Mouse (Mus musculus) limb, embryonic 13.5 days (tissue): ENCODE measurements around the gene Hfe2. TPM values are rescaled to one million over a fixed set of nuclear protein-coding genes. Genes with fewer than 3 reads are reported as not detected.
"Not testable (repeated sequence)": the region's sequence is repeated elsewhere in the genome, so short reads cannot be mapped to it uniquely, and the experiment has no call there.

Experiments
- ATAC-seq: fragments of 200-750 bp; cut with Nextera tagmentation; 2 replicates; pipeline ENCODE4 v1.8.0; 2017; ENCODE audit warnings: low read depth, moderate number of reproducible peaks, moderate TSS enrichment; ENCODE audit not compliant: low FRiP score
- H3K27ac ChIP-seq: fragments of 300-500 bp; sonication (generic); 2 replicates; pipeline ENCODE4 v1.5.1; 2015; ENCODE audit warnings: inconsistent platforms, mild to moderate bottlenecking, moderate library complexity
- H3K27me3 ChIP-seq: fragments of 300-500 bp; sonication (generic); 2 replicates; pipeline ENCODE4 v1.6.1; 2015; ENCODE audit warnings: mild to moderate bottlenecking, inconsistent platforms
- H3K36me3 ChIP-seq: fragments of 300-500 bp; sonication (generic); 2 replicates; pipeline ENCODE4 v1.6.1; 2015; ENCODE audit warnings: inconsistent platforms, mild to moderate bottlenecking, moderate library complexity
- H3K4me1 ChIP-seq: fragments of 300-500 bp; sonication (generic); 2 replicates; pipeline ENCODE4 v1.6.1; 2015; ENCODE audit warnings: inconsistent platforms
- H3K4me2 ChIP-seq: fragments of 300-500 bp; sonication (generic); replicated peaks from 2 replicates; pipeline ENCODE4 v1.6.1; 2015; ENCODE audit warnings: inconsistent platforms, mild to moderate bottlenecking, moderate library complexity
- H3K4me3 ChIP-seq: fragments of 300-500 bp; sonication (generic); 2 replicates; pipeline ENCODE4 v1.5.1; 2015; ENCODE audit warnings: moderate library complexity, mild to moderate bottlenecking, inconsistent platforms
- H3K9ac ChIP-seq: fragments of 300-500 bp; sonication (generic); 2 replicates; pipeline ENCODE4 v1.6.1; 2015; ENCODE audit warnings: mild to moderate bottlenecking, inconsistent platforms
- H3K9me3 ChIP-seq: fragments of 300-500 bp; sonication (generic); 2 replicates; pipeline ENCODE4 v1.6.1; 2016; ENCODE audit warnings: inconsistent platforms
- WGBS: fragments of 180-500 bp; shearing (Covaris S2); methylation state at CpG from one replicate; pipeline ENCODE4 v1.1.7; 2015; 5-methylcytosine and 5-hydroxymethylcytosine counted together
- polyA plus RNA-seq: library from polyadenylated mRNA; unstranded; fragments of >200 nt; fragmentation: Nextera tagmentation; extraction: Ambion mirVana; gene quantifications from 2 replicates; pipeline ENCODE4 v1.2.1, GENCODE M21; 2015

Hfe2 gene
- polyA plus RNA-seq, 1 experiment from 2014 or later: 10.6 TPM

DNA sequence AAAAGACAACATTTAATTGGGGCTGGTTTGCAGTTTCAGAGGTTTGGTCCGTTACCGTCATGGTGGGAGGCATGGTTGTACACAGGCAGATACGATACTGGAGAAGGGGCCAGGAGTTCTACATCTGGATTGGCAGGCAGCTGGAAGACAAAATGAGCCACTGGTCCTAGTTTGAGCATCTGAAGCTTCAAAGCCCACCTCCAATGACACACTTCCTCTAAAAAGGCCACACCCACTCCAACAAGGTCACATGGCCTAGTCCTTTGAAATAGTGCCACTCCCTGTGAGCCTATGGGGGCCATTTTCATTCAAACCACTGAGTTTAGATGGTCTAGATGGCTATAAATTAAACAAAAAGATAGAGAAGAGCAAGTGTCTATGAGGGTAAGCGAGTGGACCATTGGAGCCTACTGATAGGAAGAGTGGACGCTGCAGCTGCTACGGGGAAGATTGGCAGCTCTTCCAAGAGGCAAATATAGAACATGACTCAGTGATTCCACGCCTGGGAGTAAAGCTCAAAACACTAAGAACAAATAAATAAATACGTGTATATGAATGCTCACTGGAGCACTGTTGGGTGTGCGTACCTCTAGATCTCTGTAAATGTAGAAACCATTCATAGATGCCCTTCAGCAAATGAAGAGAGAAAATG is 18.4 kb upstream of the Hfe2 start:
- no peaks in the 10 kb centered on the region for H3K4me1 ChIP-seq
- no peak overlapping the region for H3K9ac ChIP-seq
- H3K4me3 ChIP-seq: no peak overlapping the region
- no peaks in the 10 kb centered on the region for H3K27me3 ChIP-seq
- ATAC-seq: no peak
- H3K36me3 ChIP-seq: no peaks in the 10 kb centered on the region
- WGBS: 91% methylated on average over 9 of the region's 9 CpGs
- no peak overlapping the region for H3K27ac ChIP-seq
- H3K9me3 ChIP-seq: no peaks in the 10 kb centered on the region
- no peak overlapping the region for H3K4me2 ChIP-seq

DNA sequence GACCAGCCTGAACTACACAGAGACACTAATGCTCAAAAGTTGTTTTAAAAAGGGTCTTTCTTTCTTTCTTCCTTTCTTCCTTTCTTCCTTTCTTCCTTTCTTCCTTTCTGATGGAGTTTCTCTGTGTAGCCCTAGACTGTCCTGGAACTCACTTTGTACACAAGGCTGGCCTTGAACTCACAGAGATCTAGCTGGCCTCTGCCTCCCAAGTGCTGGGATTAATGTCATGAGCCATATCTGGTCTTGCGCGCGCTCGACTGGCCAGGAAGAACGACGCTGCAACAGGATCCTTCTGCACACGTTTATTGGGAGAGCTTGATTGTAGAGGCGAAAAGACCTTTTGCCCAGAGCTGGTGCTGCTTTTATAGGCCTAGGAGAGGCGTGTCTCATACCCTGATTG is 17.0 kb upstream of the Hfe2 start:
- H3K36me3 ChIP-seq, H3K9me3 ChIP-seq, H3K4me1 ChIP-seq, H3K9ac ChIP-seq, H3K27me3 ChIP-seq, ATAC-seq, H3K27ac ChIP-seq, H3K4me3 ChIP-seq, H3K4me2 ChIP-seq: not testable (repeated sequence)
- 83% methylated on average over 8 of the region's 9 CpGs for WGBS

DNA sequence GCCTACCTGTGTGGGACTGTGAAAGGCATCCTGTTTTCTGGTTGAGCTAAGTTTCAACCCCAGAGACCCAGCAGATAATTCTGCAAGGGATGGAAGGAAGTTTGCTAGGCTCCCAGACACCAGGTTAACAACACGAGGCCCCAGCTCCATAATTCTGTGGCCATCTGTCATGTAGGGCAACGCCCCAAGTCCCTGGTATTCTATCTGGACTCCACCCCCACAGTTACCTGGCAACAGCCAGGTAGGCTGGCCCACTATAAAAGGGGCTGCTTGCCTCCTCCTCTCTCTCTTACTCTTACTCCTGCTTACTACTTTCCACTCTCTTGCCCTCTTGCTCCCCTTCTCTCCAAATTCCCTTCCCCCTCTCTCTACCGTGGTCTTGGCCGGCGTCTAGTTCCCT is 4.8 kb upstream of the Hfe2 start:
- 44% methylated on average over 5 of the region's 5 CpGs for WGBS
- no peaks in the 10 kb centered on the region for H3K36me3 ChIP-seq
- no peak overlapping the region for H3K4me2 ChIP-seq
- no peak overlapping the region for H3K27ac ChIP-seq
- H3K4me3 ChIP-seq: no peak overlapping the region
- H3K4me1 ChIP-seq: no peaks in the 10 kb centered on the region
- no peaks in the 10 kb centered on the region for H3K9me3 ChIP-seq
- peaks cover 10% of the 10 kb centered on the region; the same call in 1 of the 2 replicates for H3K27me3 ChIP-seq
- H3K9ac ChIP-seq: no peak overlapping the region
- ATAC-seq: no peak

DNA sequence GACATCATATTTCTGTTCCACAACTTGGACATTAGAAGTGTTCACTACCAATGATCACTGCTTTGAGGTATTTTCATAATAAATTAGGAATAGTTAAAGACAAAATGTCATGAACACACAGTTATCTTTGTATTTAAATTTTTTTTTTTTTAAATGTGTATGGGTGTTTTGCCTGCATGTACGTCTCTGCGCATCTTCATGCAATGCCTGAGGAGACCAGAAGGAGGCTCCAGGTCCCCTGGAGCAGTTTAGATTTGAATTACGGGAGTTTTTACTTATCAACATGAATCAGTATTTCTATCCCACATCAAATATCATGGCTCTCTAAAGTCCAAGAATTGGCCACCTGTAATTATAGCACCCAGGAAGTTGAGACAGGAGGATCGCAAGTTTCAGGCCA is 2.8 kb upstream of the Hfe2 start:
- ATAC-seq: no peak
- no peak overlapping the region for H3K4me3 ChIP-seq
- WGBS: 63% methylated on average over 4 of the region's 4 CpGs
- no peak overlapping the region for H3K9ac ChIP-seq
- no peak overlapping the region for H3K27ac ChIP-seq
- no peaks in the 10 kb centered on the region for H3K9me3 ChIP-seq
- H3K36me3 ChIP-seq: no peaks in the 10 kb centered on the region
- H3K27me3 ChIP-seq: peaks cover 29% of the 10 kb centered on the region
- H3K4me2 ChIP-seq: no peak overlapping the region
- H3K4me1 ChIP-seq: peaks cover 5% of the 10 kb centered on the region

DNA sequence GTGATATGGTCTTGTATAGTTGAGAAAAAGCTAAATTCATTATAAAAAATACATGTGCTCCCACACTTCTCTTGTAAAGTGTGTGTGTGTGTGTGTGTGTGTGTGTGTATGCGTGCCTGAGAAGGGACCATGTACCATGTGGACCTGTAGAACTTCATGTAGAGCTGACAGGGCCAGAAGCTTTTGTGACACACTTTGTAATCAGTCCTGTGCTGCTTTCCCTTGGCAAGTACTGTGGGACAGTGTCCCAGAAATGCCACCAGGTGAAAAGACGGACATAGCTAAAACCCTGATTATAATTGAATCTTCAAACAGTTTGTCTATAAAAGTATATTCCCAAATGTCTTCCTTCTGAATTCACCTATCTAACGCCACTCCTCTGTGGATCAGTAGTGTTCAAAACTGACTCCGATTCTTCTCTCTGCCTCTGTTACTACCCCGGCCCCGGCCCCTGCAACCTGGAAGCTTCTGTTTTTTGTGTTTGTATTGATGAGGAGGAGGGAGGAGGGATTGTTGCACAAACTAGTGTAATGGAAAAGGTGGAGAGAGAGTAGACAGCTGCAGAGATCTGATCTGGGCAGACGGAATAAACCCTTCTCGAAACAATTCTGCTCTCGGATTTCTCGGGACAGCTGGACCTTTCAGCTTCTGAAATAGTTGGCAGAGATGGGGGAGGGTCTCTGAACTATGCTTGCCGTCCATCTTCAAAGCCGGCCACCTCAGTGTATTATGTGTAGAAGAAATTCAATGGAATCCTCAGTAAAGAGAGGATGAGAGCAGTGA is 753 bp upstream of the Hfe2 start:
- H3K9me3 ChIP-seq: no peaks in the 10 kb centered on the region
- no peaks in the 10 kb centered on the region for H3K36me3 ChIP-seq
- no peak overlapping the region for H3K27ac ChIP-seq
- no peak for ATAC-seq
- WGBS: 63% methylated on average over 12 of the region's 12 CpGs
- no peak overlapping the region for H3K9ac ChIP-seq
- 0 out of 2 replicates have a peak overlapping the region, but pooled peaks have one; percentile 12 for H3K4me2 ChIP-seq
- peaks cover 50% of the 10 kb centered on the region for H3K27me3 ChIP-seq
- no peak overlapping the region for H3K4me3 ChIP-seq
- peaks cover 10% of the 10 kb centered on the region for H3K4me1 ChIP-seq

DNA sequence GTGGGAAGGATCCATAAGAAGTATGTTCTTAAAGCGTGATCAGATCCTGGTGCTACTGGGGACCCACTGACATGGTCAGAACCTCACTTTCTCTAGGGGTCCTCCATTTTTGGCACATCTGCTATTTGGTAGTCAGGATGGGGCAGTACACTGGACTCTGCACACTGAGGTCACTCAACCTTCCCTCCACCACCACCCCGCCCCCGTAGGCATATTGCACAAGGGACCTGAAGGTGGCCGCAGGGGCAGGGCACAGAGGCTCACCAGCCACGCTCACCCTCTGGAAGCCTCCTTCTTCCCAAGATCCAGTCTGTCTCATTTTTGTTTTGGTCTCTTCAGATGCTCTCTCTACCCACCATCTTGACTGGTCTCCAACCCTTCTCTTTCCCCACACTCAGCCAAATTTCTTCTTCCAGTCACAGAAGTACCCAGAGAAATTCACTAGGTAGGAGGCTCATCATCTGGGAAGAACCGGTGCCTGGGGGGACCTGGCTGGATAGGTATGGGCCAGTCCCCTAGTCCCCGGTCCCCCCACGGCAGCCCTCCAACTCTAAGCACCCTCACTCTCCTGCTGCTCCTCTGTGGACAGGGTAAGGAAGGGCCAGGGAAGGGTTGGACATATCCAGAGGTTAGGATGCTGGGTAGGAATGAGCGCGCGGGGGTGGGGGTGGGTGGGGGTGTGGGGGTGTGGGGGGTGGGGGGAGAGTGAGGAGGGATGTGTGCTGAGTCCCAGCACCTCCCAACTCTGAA is 1.2 kb downstream of the Hfe2 start:
- Histone ChIP-seq H3K4me1 (peaks cover 10% of the 10 kb centered on the region), H3K9me3 (no peaks in the 10 kb centered on the region), H3K4me2 (peak overlapping the region; percentile 16; the same call in 1 of the 2 replicates), H3K27me3 (peaks cover 56% of the 10 kb centered on the region), H3K9ac (no peak overlapping the region), H3K36me3 (no peaks in the 10 kb centered on the region), H3K4me3 (peak overlapping the region; percentile 10; the same call in 1 of the 2 replicates), H3K27ac (no peak overlapping the region)
- WGBS: 73% methylated on average over 11 of the region's 11 CpGs
- ATAC-seq: no peak

DNA sequence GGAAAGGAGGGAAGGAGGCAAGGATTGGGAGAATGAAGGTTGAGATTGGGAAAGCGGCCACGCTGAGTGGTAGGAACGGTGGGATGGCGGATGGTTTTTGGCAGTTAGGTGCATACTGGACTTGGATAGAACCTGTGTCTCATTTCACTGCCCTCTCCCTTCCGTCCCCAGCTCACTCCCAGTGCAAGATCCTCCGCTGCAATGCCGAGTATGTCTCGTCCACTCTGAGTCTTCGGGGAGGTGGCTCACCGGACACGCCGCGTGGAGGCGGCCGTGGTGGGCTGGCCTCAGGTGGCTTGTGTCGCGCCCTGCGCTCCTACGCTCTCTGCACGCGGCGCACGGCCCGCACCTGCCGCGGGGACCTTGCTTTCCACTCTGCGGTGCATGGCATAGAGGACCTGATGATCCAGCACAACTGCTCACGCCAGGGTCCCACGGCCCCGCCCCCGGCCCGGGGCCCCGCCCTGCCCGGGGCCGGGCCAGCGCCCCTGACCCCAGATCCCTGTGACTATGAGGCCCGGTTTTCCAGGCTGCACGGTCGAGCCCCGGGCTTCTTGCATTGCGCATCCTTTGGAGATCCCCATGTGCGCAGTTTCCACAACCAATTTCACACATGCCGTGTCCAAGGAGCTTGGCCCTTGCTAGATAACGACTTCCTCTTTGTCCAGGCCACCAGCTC is 2.0 kb downstream of the Hfe2 start:
- Histone ChIP-seq H3K4me3 (peak overlapping the region; percentile 45), H3K27ac (no peak overlapping the region), H3K27me3 (peaks cover 59% of the 10 kb centered on the region), H3K4me2 (peak overlapping the region; percentile 90), H3K36me3 (no peaks in the 10 kb centered on the region), H3K9me3 (no peaks in the 10 kb centered on the region), H3K9ac (peak overlapping the region; percentile 65; the same call in 1 of the 2 replicates), H3K4me1 (peaks cover 10% of the 10 kb centered on the region)
- ATAC-seq: peak; percentile 66
- WGBS: 5% methylated on average over 44 of the region's 44 CpGs

DNA sequence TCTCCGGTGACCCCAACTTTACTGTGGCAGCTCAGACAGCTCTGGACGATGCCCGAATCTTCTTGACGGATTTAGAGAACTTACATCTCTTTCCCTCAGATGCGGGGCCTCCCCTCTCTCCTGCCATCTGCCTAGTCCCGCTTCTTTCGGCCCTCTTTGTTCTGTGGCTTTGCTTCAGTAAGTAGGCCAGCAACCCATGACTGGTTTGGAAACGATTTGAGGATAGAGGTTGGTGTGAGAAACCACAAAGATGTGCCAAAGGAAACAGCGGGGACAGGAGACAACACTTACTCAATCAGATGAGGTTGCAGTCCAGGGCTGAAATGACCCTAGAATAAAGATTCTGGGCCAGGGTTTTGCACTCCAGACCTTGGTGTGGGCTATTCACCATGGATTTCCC is 3.5 kb downstream of the Hfe2 start:
- peaks cover 10% of the 10 kb centered on the region for H3K4me1 ChIP-seq
- no peaks in the 10 kb centered on the region for H3K36me3 ChIP-seq
- H3K4me2 ChIP-seq: no peak overlapping the region
- ATAC-seq: no peak
- H3K27ac ChIP-seq: no peak overlapping the region
- H3K9ac ChIP-seq: no peak overlapping the region
- WGBS: 53% methylated on average over 9 of the region's 9 CpGs
- no peak overlapping the region for H3K4me3 ChIP-seq
- no peaks in the 10 kb centered on the region for H3K9me3 ChIP-seq
- peaks cover 59% of the 10 kb centered on the region for H3K27me3 ChIP-seq

DNA sequence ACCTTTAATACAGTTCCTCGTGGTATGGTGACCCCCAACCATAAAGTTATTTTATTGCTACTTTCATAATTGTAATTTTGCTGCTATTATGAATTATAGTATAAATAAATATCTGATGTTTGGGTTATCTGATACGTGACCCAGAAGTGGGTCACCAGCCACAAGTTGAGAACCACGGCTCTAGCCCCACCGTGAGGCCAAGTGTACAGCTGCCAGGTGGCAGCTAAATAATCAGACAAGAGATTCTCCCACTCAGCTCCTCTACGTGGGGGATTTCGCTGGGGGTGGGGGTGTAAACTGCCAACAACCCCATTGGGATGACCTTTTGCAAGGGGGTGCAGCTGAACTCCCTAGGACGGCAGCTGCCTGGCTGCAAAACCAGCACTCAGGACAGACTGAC is 7.1 kb downstream of the Hfe2 start:
- Histone ChIP-seq H3K36me3 (no peaks in the 10 kb centered on the region), H3K4me3 (no peak overlapping the region), H3K4me1 (peaks cover 6% of the 10 kb centered on the region), H3K27me3 (peaks cover 30% of the 10 kb centered on the region), H3K27ac (no peak overlapping the region), H3K4me2 (no peak overlapping the region), H3K9me3 (no peaks in the 10 kb centered on the region), H3K9ac (no peak overlapping the region)
- WGBS: 60% methylated on average over 7 of the region's 7 CpGs
- no peak for ATAC-seq

DNA sequence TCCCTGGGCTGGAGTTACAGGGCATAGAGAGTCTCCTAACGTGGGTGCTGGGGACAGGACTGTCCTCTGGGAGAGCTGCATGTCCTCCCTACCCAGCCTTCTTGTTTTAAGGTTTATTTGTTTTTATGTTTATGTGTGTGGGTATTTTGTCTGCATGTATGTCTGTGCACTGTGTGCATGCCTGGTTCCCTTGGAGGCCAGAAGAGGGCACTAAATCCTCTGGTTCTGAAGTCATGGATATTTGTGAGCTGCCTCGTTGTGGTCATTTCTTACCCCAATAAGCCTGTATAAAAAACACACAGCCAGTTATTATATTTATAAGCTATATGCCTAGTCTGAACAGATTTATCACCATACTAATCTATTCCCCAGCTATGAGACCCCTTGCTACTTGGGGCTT is 9.3 kb downstream of the Hfe2 start:
- Histone ChIP-seq H3K9me3 (no peaks in the 10 kb centered on the region), H3K27ac (no peak overlapping the region), H3K4me3 (no peak overlapping the region), H3K36me3 (no peaks in the 10 kb centered on the region), H3K4me2 (no peak overlapping the region), H3K4me1 (peaks cover 5% of the 10 kb centered on the region), H3K27me3 (peaks cover 8% of the 10 kb centered on the region; the same call in 1 of the 2 replicates), H3K9ac (no peak overlapping the region)
- ATAC-seq: no peak
- WGBS: 51% methylated on average over 2 of the region's 2 CpGs

DNA sequence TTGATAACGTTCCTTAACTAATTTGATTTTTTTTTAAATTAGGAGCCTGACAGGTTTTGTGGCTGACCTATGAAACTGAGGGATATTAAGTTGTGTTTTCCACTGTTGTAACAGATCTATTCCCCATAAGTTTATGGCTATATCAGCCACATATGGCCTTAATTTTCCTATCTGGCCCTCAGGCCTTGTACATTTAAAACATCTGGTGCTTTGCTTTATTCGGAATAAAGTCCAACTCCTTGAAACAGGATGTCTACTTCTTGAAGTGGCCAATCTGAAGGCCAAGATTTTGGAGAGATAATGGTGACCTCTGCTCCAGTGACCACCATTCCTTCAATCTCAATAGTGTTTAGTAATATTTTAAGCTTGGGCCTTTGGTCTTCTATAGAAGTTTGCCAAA is 14.3 kb downstream of the Hfe2 start:
- Histone ChIP-seq H3K9ac (no peak overlapping the region), H3K27ac (no peak overlapping the region), H3K27me3 (0 out of 2 replicates have a peak, but pooled peaks cover 15% of the 10 kb centered on the region), H3K9me3 (no peaks in the 10 kb centered on the region), H3K4me1 (peaks cover 12% of the 10 kb centered on the region), H3K4me3 (no peak overlapping the region), H3K4me2 (no peak overlapping the region), H3K36me3 (no peaks in the 10 kb centered on the region)
- no peak for ATAC-seq
- 24% methylated on average over 2 of the region's 2 CpGs for WGBS

DNA sequence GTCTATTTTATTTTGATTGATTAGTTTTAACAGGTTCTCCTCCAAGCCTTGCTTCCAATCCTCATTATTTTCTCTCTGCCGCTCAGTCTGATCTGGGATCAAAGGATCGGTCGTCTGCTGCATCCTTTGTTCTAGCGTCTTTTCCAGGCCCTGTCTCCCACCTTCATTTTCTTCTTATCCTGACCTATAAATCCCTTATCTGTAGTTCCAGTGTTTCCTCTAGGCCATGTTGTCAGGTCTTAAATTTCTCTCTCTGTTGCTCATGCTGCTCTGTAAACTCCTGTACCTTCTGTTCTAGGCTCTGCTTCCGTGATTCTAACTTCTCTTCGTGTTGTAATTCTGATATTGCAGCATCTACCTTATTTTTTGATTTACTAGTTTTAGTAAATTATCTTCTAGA is 15.8 kb downstream of the Hfe2 start:
- no peak overlapping the region for H3K4me2 ChIP-seq
- H3K9ac ChIP-seq: no peak overlapping the region
- no peak overlapping the region for H3K4me3 ChIP-seq
- H3K27me3 ChIP-seq: 0 out of 2 replicates have a peak, but pooled peaks cover 15% of the 10 kb centered on the region
- no peak for ATAC-seq
- no peaks in the 10 kb centered on the region for H3K9me3 ChIP-seq
- 35% methylated on average over 6 of the region's 6 CpGs for WGBS
- H3K36me3 ChIP-seq: no peaks in the 10 kb centered on the region
- H3K4me1 ChIP-seq: peaks cover 12% of the 10 kb centered on the region
- H3K27ac ChIP-seq: no peak overlapping the region
